Mouse (Mus musculus) lung, postnatal 4 days (tissue): Measurements from ENCODE around the gene D1Ertd622e.
A peak's percentile ranks its signal among the peaks of the same experiment; 100 is the strongest.
"Not testable (repeated sequence)": the region's sequence is repeated elsewhere in the genome, so short reads cannot be mapped to it uniquely, and the experiment has no call there.

ENCODE experiments used
- DNase-seq, 2 experiments: peaks; one replicate each; pipeline ENCODE4 v3.0.0; 2021

The D1Ertd622e gene

GRCm38 (mm10) chr1:97632545-97633256, 29.2 kb downstream of the D1Ertd622e start:
- no peak for DNase-seq

GRCm38 (mm10) chr1:97631843-97632470, 29.9 kb downstream of the D1Ertd622e start:
- DNase-seq, result no peak

- no peak for DNase-seq
These were observed 31.7 kb downstream of the D1Ertd622e start for GRCm38 (mm10) chr1:97630146-97630545.

DNA sequence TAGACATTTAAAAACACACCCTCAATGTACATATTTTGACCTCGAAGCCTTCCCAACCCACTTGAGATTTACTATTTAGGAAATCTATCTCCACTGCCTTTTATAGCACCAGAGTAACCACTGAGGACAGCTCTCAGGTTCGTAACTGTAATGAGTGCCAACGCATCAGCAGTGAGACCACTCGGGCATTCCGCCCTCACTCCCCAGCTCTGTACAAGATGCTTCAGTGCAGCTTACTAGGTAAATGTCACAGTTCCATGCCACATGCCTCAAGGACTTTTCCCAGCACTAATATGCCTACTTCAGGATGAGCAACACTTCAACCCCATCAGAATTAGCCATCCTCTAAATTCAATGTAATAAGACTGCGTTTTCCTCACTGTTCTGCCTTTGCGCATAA, 33.0 kb downstream of the D1Ertd622e start:
- DNase-seq, result no peak

GRCm38 (mm10) chr1:97628016-97628415, 33.9 kb downstream of the D1Ertd622e start:
- DNase-seq, result no peak

GRCm38 (mm10) chr1:97625427-97625826, 36.4 kb downstream of the D1Ertd622e start:
- DNase-seq, result no peak

- DNase-seq, result no peak
These were observed 37.5 kb downstream of the D1Ertd622e start for GRCm38 (mm10) chr1:97624386-97624785.

DNA sequence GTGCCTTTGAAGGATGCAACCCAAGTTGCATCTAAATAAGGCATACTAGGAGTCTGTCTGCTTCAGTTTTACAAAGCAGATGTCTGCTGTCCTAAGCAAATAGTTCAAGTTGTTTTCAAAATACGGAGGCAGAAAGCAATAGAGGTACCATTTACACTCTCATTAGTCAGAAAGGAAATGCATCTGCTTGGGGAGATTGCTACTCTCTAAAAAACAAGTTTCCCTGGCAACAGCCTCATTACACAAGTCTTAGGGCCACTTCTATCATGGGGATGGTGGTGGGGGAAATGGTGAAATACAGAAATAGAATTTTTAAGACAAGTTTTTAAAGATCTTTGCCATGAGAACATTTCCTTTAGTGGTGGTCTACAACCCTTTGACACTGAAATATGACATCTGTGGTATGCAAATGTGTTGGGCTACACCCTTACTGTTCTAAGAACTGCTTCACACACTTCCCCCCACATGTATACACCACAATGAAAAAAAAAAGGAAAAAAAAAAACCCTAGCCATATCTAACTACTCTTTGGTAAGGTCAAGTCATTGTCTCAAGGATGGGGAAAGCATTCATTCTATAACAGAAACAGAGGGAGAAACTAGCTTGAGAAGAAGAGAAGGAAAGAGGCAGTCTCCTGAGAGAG, 38.5 kb downstream of the D1Ertd622e start:
- DNase-seq, result no peak

DNA sequence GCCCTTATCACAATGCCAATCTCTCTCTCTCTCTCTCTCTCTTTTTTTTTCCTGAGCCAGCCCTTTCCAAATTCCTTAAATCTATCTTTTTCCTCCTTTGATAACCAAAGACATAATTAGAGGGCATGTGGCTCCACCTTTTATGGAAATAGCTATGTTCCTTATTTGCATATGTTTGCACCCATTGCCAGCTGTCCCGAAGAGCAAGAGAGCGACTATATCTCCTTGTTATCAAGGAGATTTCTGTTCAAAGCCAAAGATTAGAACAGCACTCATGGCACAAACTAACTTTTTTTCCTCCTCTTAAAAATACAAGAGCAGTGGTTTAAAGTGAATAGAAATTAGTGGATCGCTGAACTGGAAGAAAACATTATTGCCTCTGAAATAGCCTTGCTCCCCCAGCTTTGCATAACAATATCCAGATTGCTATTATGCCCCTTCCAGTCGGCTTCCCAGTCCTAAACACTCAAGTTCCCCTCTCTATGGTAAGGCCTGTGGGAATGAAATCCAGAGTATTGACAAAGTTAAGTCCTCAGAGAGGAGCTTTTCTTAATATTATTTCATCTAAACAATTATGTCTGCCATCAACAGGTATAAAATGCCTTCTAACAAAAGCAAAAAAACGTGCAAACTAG, 39.2 kb downstream of the D1Ertd622e start:
- no peak for DNase-seq

DNA sequence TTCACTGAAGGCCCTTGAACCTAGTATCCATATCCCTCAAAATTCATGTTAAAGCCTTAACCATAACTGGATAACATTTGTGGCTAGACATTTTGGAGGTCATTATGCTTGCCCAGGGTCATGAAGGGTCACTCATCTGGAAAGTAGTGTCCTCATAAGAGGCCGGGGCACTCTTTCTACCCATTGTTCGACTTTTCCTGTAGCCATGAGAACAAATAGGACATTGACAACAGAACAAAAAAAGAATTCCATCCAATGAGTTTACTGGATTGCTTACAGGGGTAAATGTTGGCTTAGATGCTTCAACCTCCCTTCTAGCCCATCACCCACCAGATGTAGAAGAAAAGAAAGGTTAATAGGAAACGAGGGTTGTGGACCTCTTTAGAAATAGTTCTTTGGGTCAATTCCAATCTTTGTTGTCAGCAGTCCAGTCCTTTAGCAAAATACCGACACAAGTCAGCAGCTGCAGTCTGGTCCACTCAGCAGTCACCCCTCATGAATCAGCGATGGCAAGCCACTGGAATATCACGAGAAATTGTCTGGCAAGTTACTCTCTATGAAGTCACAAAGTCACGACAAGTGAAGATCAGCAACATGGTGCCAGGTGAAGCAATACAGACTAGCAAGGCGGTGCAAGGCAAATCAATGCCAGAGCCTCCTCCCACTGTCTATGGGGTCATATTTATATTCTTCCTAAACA, 42.1 kb downstream of the D1Ertd622e start:
- no peak for DNase-seq

GRCm38 (mm10) chr1:97615525-97615924, 46.3 kb downstream of the D1Ertd622e start:
- no peak for DNase-seq

GRCm38 (mm10) chr1:97614531-97615462, 47.1 kb downstream of the D1Ertd622e start:
- no peak for DNase-seq

DNA sequence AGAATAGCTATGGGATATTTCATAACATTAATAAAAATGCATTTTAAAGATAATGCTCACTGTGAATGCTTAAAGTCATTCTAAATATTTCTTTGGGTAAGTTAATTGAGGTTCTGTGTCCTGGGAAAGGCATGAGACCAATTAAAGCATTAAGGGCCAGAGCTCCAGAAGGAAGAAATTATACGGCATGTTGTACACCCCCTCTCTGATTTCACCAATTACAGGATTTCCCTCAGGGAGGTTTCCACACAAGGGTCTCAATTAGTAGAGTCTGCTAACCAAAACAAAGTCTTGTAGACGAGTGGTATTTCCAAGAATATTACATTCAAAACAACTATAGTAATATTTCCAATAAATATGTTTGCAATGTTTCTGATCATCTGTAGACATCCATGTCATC, 50.1 kb downstream of the D1Ertd622e start:
- no peak for DNase-seq

DNA sequence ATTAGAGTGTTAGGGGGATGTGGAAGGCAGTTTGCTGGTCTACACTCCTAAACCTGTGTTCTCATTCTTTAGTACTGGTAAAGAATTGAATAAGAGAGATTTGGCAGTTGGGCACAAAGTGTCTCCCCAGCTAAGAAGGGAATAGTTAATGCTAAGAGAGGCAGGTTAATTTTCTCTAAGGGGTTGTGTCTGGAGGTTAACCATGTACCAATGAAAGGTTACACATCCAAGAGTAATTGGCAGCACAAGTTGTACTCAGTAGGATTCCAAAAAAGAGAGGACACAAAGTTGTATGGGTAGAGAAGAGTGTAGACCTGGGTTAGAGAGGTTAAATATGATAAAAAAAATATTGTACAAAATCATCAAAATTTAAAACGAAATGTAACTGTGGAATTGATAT, 58.5 kb downstream of the D1Ertd622e start:
- DNase-seq, result no peak

- DNase-seq, result no peak
These were observed 61.5 kb downstream of the D1Ertd622e start for GRCm38 (mm10) chr1:97600371-97600770.

GRCm38 (mm10) chr1:97599101-97599500, 62.8 kb downstream of the D1Ertd622e start:
- no peak for DNase-seq

DNA sequence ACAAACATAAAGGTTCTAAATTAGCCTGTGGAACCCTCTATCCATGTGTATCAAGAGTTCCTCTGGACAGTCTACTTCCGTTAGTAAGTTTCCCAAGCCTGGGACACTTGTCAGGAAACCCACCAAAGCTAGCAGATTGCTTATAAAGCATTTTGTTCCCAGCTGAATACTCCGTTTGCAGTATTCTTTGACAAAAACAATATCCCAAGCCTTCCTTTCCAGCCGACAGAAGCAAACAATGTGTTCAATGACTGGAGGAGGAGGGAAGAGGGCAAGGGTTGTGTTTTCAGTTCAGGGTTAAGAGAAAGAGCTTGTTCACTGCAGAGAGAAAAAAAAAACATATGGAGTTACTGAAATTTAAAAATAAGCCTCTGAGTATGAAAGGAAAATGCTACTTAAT, 73.3 kb downstream of the D1Ertd622e start:
- no peak for DNase-seq

- no peak for DNase-seq
These were observed 76.8 kb downstream of the D1Ertd622e start for GRCm38 (mm10) chr1:97585106-97585505.

GRCm38 (mm10) chr1:97584171-97584570, 77.7 kb downstream of the D1Ertd622e start:
- no peak for DNase-seq

- DNase-seq, result no peak
These were observed 78.8 kb downstream of the D1Ertd622e start for GRCm38 (mm10) chr1:97583085-97583484.

GRCm38 (mm10) chr1:97580680-97581079, 81.2 kb downstream of the D1Ertd622e start:
- not testable (repeated sequence) for DNase-seq

- DNase-seq, result peak; percentile 6 to 20
These were observed 81.6 kb downstream of the D1Ertd622e start for GRCm38 (mm10) chr1:97580270-97580669.
